Mouse (Mus musculus): Measurements from ENCODE around the gene Ikbke. TPM values are rescaled to one million over a fixed set of nuclear protein-coding genes. Genes with fewer than 3 reads are reported as not detected.

The Ikbke gene
- polyA plus RNA-seq, 1 experiment from 2014 or later, result 4.7 TPM

GRCm38 (mm10) chr1:131310237-131310818 lies 30.9 kb upstream of the Ikbke start:
- Histone ChIP-seq H3K4me2 (ENCODE audit: low read depth, low read length) (no peak overlapping the region), H3K27ac (replicated peaks; ENCODE audit: low read depth, low read length) (no peak overlapping the region), H3K4me3 (ENCODE audit: low read depth, low read length) (no peak overlapping the region), H3K4me1 (ENCODE audit: control insufficient read depth, insufficient read depth, low read length) (no peaks in the 10 kb centered on the region), H3K9me3 (ENCODE audit: control insufficient read depth, low read length) (no peaks in the 10 kb centered on the region), H3K9ac (ENCODE audit: low read depth, low read length) (no peak overlapping the region), H3K36me3 (ENCODE audit: control insufficient read depth, insufficient read depth, low read length) (peaks cover 61% of the 10 kb centered on the region), H3K27me3 (replicated peaks; ENCODE audit: control insufficient read depth, insufficient read depth, low read length) (no peaks in the 10 kb centered on the region)
- 89% methylated on average over 5 of the region's 5 CpGs for WGBS
- DNase-seq (ENCODE audit: low spot score), result no peak
- no peak for ATAC-seq (ENCODE audit: low read depth)

GRCm38 (mm10) chr1:131300750-131301149 lies 21.3 kb upstream of the Ikbke start:
- Histone ChIP-seq H3K27me3 (replicated peaks; ENCODE audit: control insufficient read depth, insufficient read depth, low read length) (no peaks in the 10 kb centered on the region), H3K4me1 (ENCODE audit: control insufficient read depth, insufficient read depth, low read length) (no peaks in the 10 kb centered on the region), H3K27ac (replicated peaks; ENCODE audit: low read depth, low read length) (no peak overlapping the region; the same call in 1 of the 2 replicates), H3K9me3 (ENCODE audit: control insufficient read depth, low read length) (no peaks in the 10 kb centered on the region), H3K36me3 (ENCODE audit: control insufficient read depth, insufficient read depth, low read length) (peaks cover 50% of the 10 kb centered on the region), H3K4me3 (ENCODE audit: low read depth, low read length) (no peak overlapping the region), H3K9ac (ENCODE audit: low read depth, low read length) (no peak overlapping the region), H3K4me2 (ENCODE audit: low read depth, low read length) (no peak overlapping the region)
- 93% methylated on average over 2 of the region's 2 CpGs for WGBS
- ATAC-seq (ENCODE audit: low read depth) (no peak), DNase-seq (ENCODE audit: low spot score) (no peak)

- Histone ChIP-seq H3K36me3 (ENCODE audit: control insufficient read depth, insufficient read depth, low read length) (peaks cover 59% of the 10 kb centered on the region), H3K9me3 (ENCODE audit: control insufficient read depth, low read length) (no peaks in the 10 kb centered on the region), H3K4me3 (ENCODE audit: low read depth, low read length) (no peak overlapping the region), H3K27me3 (replicated peaks; ENCODE audit: control insufficient read depth, insufficient read depth, low read length) (no peaks in the 10 kb centered on the region), H3K4me2 (ENCODE audit: low read depth, low read length) (no peak overlapping the region), H3K4me1 (ENCODE audit: control insufficient read depth, insufficient read depth, low read length) (no peaks in the 10 kb centered on the region), H3K9ac (ENCODE audit: low read depth, low read length) (no peak overlapping the region), H3K27ac (replicated peaks; ENCODE audit: low read depth, low read length) (no peak overlapping the region)
- 76% methylated on average over 6 of the region's 6 CpGs for WGBS
- ATAC-seq (ENCODE audit: low read depth), result 0 out of 2 replicates have a peak, but pooled peaks have one; percentile 41
- DNase-seq (ENCODE audit: low spot score), result peak; percentile 36
Measured at GRCm38 (mm10) chr1:131299788-131300187, 20.4 kb upstream of the Ikbke start.

DNA sequence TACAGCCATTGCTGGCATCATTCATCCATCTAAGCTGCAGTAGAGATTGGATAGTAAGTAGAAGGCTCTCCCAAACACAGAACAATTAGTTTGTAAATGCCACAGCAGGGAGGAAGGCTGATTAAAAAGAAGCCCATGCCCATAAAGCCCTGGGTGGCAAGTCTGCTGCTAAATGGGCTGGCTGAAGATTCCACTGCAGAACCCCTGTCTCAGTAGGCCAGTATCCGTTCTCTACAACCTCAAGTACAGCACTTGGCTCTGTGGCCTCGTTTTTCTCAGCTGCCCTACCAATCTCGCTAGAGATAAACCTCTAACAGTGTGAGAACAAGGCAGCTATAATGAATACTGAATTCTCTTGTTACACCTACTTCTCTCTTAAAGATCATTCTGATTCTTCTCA lies 19.8 kb upstream of the Ikbke start:
- H3K4me3 ChIP-seq (ENCODE audit: low read depth, low read length), result no peak overlapping the region
- DNase-seq (ENCODE audit: low spot score) (no peak), ATAC-seq (ENCODE audit: low read depth) (no peak)
- no peak overlapping the region for H3K27ac ChIP-seq (replicated peaks; ENCODE audit: low read depth, low read length)
- no peaks in the 10 kb centered on the region for H3K4me1 ChIP-seq (ENCODE audit: control insufficient read depth, insufficient read depth, low read length)
- peaks cover 64% of the 10 kb centered on the region for H3K36me3 ChIP-seq (ENCODE audit: control insufficient read depth, insufficient read depth, low read length)
- no peak overlapping the region for H3K9ac ChIP-seq (ENCODE audit: low read depth, low read length)
- 78% methylated on average over 3 of the region's 3 CpGs for WGBS
- no peaks in the 10 kb centered on the region for H3K9me3 ChIP-seq (ENCODE audit: control insufficient read depth, low read length)
- H3K27me3 ChIP-seq (replicated peaks; ENCODE audit: control insufficient read depth, insufficient read depth, low read length), result no peaks in the 10 kb centered on the region
- H3K4me2 ChIP-seq (ENCODE audit: low read depth, low read length), result no peak overlapping the region

DNA sequence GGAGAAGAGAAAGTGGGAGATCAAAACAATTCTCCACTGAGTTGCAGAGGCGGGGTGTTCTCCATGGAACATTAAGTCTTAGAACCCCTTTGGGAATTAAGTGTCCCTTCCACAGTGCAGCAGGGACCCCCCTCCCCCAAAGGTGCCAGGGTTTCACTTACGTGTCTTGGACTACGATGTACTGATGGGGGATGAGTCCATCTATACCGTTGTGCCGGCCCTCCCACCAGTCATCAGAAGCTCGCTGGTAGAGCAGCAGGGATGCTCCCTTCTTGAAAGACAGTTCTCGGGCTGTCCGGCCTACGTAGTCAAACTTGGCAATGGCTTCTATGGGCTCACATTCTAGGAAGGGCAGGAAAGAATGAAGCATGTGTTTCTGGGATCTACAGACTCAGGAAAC lies 18.8 kb upstream of the Ikbke start:
- ATAC-seq (ENCODE audit: low read depth), result no peak
- Histone ChIP-seq H3K9ac (ENCODE audit: low read depth, low read length) (no peak overlapping the region), H3K4me2 (ENCODE audit: low read depth, low read length) (no peak overlapping the region), H3K9me3 (ENCODE audit: control insufficient read depth, low read length) (no peaks in the 10 kb centered on the region), H3K4me3 (ENCODE audit: low read depth, low read length) (no peak overlapping the region), H3K36me3 (ENCODE audit: control insufficient read depth, insufficient read depth, low read length) (peaks cover 65% of the 10 kb centered on the region), H3K27ac (replicated peaks; ENCODE audit: low read depth, low read length) (no peak overlapping the region), H3K4me1 (ENCODE audit: control insufficient read depth, insufficient read depth, low read length) (no peaks in the 10 kb centered on the region), H3K27me3 (replicated peaks; ENCODE audit: control insufficient read depth, insufficient read depth, low read length) (no peaks in the 10 kb centered on the region)
- no peak for DNase-seq (ENCODE audit: low spot score)
- 94% methylated on average over 9 of the region's 9 CpGs for WGBS

DNA sequence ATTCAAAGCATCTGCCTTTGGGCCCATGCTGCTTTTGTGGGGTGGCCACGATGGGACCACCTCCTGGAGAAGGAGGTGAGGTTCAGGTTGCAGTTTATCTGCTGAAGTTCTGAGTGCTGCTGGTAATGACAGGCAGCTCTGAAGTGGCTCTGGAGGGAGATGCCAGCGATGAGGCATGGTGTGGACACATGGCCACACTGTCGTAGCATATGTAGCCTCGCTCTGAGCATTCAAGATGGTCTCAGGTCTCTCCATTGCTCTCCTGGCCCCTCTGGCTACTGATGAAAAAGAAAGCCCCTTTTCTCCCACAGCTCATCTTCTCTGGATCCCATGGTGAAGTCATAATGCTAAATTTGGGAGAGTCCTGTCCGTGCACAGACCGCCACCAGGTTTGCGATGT lies 17.3 kb upstream of the Ikbke start:
- Histone ChIP-seq H3K27ac (replicated peaks; ENCODE audit: low read depth, low read length) (no peak overlapping the region), H3K4me1 (ENCODE audit: control insufficient read depth, insufficient read depth, low read length) (no peaks in the 10 kb centered on the region), H3K9me3 (ENCODE audit: control insufficient read depth, low read length) (no peaks in the 10 kb centered on the region), H3K4me2 (ENCODE audit: low read depth, low read length) (no peak overlapping the region), H3K36me3 (ENCODE audit: control insufficient read depth, insufficient read depth, low read length) (peaks cover 77% of the 10 kb centered on the region), H3K27me3 (replicated peaks; ENCODE audit: control insufficient read depth, insufficient read depth, low read length) (no peaks in the 10 kb centered on the region), H3K4me3 (ENCODE audit: low read depth, low read length) (no peak overlapping the region), H3K9ac (ENCODE audit: low read depth, low read length) (no peak overlapping the region)
- 81% methylated on average over 7 of the region's 7 CpGs for WGBS
- ATAC-seq (ENCODE audit: low read depth) (no peak), DNase-seq (ENCODE audit: low spot score) (no peak)

DNA sequence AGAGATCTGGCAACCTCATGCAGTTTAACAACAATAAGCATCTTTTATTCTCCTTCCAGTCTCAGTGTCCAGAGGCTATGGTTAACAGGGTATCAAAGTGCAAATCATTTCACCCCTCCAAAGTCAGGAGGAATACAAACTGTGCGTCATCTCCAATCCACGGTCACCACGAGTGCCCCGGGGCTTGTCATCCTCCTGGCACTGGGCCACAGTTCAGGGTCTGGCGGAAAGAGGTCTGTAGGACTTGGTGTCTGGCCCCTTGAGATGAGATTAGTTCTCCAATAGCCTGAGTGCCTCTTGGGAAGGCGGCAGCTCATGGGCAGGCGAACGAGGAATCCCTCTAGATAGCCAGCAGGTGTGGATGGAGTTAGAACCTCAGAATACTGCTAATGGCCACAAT lies 15.8 kb upstream of the Ikbke start:
- DNase-seq (ENCODE audit: low spot score) (no peak), ATAC-seq (ENCODE audit: low read depth) (no peak)
- H3K4me1 ChIP-seq (ENCODE audit: control insufficient read depth, insufficient read depth, low read length), result no peaks in the 10 kb centered on the region
- 81% methylated on average over 8 of the region's 8 CpGs for WGBS
- no peaks in the 10 kb centered on the region for H3K27me3 ChIP-seq (replicated peaks; ENCODE audit: control insufficient read depth, insufficient read depth, low read length)
- H3K36me3 ChIP-seq (ENCODE audit: control insufficient read depth, insufficient read depth, low read length), result peaks cover 80% of the 10 kb centered on the region
- H3K4me3 ChIP-seq (ENCODE audit: low read depth, low read length), result no peak overlapping the region
- H3K9me3 ChIP-seq (ENCODE audit: control insufficient read depth, low read length), result no peaks in the 10 kb centered on the region
- H3K27ac ChIP-seq (replicated peaks; ENCODE audit: low read depth, low read length), result no peak overlapping the region
- no peak overlapping the region for H3K9ac ChIP-seq (ENCODE audit: low read depth, low read length)
- no peak overlapping the region for H3K4me2 ChIP-seq (ENCODE audit: low read depth, low read length)

- no peak for DNase-seq (ENCODE audit: low spot score)
- Histone ChIP-seq H3K4me1 (ENCODE audit: control insufficient read depth, insufficient read depth, low read length) (no peaks in the 10 kb centered on the region), H3K27ac (replicated peaks; ENCODE audit: low read depth, low read length) (no peak overlapping the region; the same call in 1 of the 2 replicates), H3K27me3 (replicated peaks; ENCODE audit: control insufficient read depth, insufficient read depth, low read length) (no peaks in the 10 kb centered on the region), H3K4me3 (ENCODE audit: low read depth, low read length) (no peak overlapping the region), H3K36me3 (ENCODE audit: control insufficient read depth, insufficient read depth, low read length) (peaks cover 75% of the 10 kb centered on the region), H3K9me3 (ENCODE audit: control insufficient read depth, low read length) (no peaks in the 10 kb centered on the region), H3K9ac (ENCODE audit: low read depth, low read length) (no peak overlapping the region), H3K4me2 (ENCODE audit: low read depth, low read length) (no peak overlapping the region)
- 0 out of 2 replicates have a peak, but pooled peaks have one; percentile 27 for ATAC-seq (ENCODE audit: low read depth)
- 72% methylated on average over 2 of the region's 2 CpGs for WGBS
Measured at GRCm38 (mm10) chr1:131293922-131294250, 14.5 kb upstream of the Ikbke start.

DNA sequence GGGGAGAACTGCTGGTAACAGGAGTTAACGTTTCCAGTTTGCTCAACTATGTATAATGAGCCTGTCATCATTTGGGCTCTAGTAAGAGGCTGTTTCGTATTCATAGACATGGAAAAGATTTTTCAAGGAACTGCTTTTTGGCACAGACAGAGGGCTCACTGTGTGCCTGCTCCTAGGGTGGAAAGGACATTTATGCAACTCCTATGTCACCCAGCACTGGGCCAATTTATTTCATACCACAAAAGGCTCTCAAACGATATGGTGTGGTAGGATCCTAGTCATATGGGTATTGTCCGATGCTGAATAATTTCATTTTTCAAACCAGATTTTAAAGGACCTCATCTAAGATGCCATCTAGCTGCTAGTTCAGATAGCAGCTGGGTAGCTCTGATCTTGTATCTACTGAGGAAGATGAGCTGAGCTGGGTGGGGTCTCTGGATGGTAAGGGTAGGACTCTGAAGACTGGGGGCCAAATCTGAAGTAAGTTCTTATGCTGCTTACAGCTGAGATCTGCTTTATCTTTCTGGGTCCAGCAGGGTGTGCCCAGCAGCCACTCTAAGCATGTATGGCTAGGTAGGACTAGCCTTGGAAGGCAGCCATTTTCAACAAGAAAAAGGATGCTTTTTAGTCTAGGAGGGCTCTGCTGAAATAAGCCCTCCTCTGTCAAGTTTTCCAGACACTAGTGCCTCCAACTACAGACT lies 14.0 kb upstream of the Ikbke start:
- no peak overlapping the region for H3K4me2 ChIP-seq (ENCODE audit: low read depth, low read length)
- H3K9me3 ChIP-seq (ENCODE audit: control insufficient read depth, low read length), result no peaks in the 10 kb centered on the region
- H3K4me3 ChIP-seq (ENCODE audit: low read depth, low read length), result no peak overlapping the region
- no peaks in the 10 kb centered on the region for H3K27me3 ChIP-seq (replicated peaks; ENCODE audit: control insufficient read depth, insufficient read depth, low read length)
- peaks cover 77% of the 10 kb centered on the region for H3K36me3 ChIP-seq (ENCODE audit: control insufficient read depth, insufficient read depth, low read length)
- ATAC-seq (ENCODE audit: low read depth), result 0 out of 2 replicates have a peak, but pooled peaks have one; percentile 20
- WGBS, result 73% methylated on average over 4 of the region's 4 CpGs
- no peak overlapping the region for H3K9ac ChIP-seq (ENCODE audit: low read depth, low read length)
- no peaks in the 10 kb centered on the region for H3K4me1 ChIP-seq (ENCODE audit: control insufficient read depth, insufficient read depth, low read length)
- peak; percentile 47 for DNase-seq (ENCODE audit: low spot score)
- peak overlapping the region; percentile 8; the same call in 1 of the 2 replicates for H3K27ac ChIP-seq (replicated peaks; ENCODE audit: low read depth, low read length)

Measured in embryonic facial prominence, embryonic 14.5 days (tissue).